In genomic region chr4:148811940-148812339, GRCm38 (mm10) we compare ENCODE assay signal across 9 mouse cellular contexts. TPM values are rescaled to one million over a fixed set of nuclear protein-coding genes. Genes with fewer than 3 reads are reported as not detected.
DNase-seq lines count a peak whose midpoint lies in the region; ATAC-seq and TF ChIP-seq lines count a peak whose summit lies in the region.
"Had no signal": no experiment of that assay in that cellular context is flagged by ENCODE, and none has a peak within 500 bp of the region (broad histone marks: within the 10 kb centered on the region; RNA-seq: fewer than 3 reads in every experiment).

No protein-coding gene starts in this region.

- peak overlapping the region; percentile 40 for H3K4me2 ChIP-seq in hindbrain, postnatal 0 days (ENCODE audit: low read depth, low read length)
- H3K4me2 ChIP-seq in limb, embryonic 14.5 days (replicated peaks; ENCODE audit: low read depth, low read length, severe bottlenecking) = no peak overlapping the region
- H3K4me2 ChIP-seq in neural tube, embryonic 15.5 days = peak overlapping the region; percentile 50
- H3K4me2 ChIP-seq: embryonic facial prominence, embryonic 13.5 days had no signal

- whole genome bisulfite sequencing in cerebellum, adult 2 months = 3% methylated on average over 10 of the region's 10 CpGs
- WGBS in hindbrain, postnatal 0 days = 4% methylated on average over 9 of the region's 10 CpGs
- 39% methylated on average over 10 of the region's 10 CpGs for WGBS in limb, embryonic 14.5 days
- 15% methylated on average over 10 of the region's 10 CpGs for WGBS in neural tube, embryonic 15.5 days

- TF ChIP-seq POLR2A in cerebellum, adult 2 months (IDR thresholded peaks at IDR 0.05; ENCODE audit: borderline replicate concordance, insufficient read depth, low read length) = no peak
- no peak for TF ChIP-seq POLR2A in limb, embryonic 14.5 days (IDR thresholded peaks at IDR 0.05; ENCODE audit: borderline replicate concordance, extremely low read depth, insufficient read depth, insufficient read length)

- H3K36me3 ChIP-seq in hindbrain, postnatal 0 days (ENCODE audit: insufficient read depth, low read length) = no peaks in the 10 kb centered on the region
- no peaks in the 10 kb centered on the region for H3K36me3 ChIP-seq in limb, embryonic 14.5 days (ENCODE audit: control insufficient read depth, insufficient read depth, low read length)
- H3K36me3 ChIP-seq in neural tube, embryonic 15.5 days = no peaks in the 10 kb centered on the region
- H3K36me3 ChIP-seq: embryonic facial prominence, embryonic 13.5 days had no signal

- H3K9me3 ChIP-seq in hindbrain, postnatal 0 days (ENCODE audit: low read length) = no peaks in the 10 kb centered on the region
- no peaks in the 10 kb centered on the region for H3K9me3 ChIP-seq in limb, embryonic 14.5 days (ENCODE audit: control insufficient read depth, low read length)
- H3K9me3 ChIP-seq in neural tube, embryonic 15.5 days (replicated peaks) = no peaks in the 10 kb centered on the region
- H3K9me3 ChIP-seq: embryonic facial prominence, embryonic 13.5 days had no signal

- peak; percentile 83 for ATAC-seq in hindbrain, postnatal 0 days
- peak; percentile 55; the same call in 1 of the 2 replicates for ATAC-seq in limb, embryonic 14.5 days (ENCODE audit: low FRiP score, low read depth)
- peak; percentile 58; the same call in 1 of the 2 replicates for ATAC-seq in neural tube, embryonic 15.5 days (ENCODE audit: low FRiP score)

- intact Hi-C loops in gastrocnemius, adult 2 months (cut with DNase I) = loop anchor here (2.0 to 5.0 kb wide), 3 partner anchors 40 to 235 kb away; no protein-coding TSS in a partner anchor

- peaks cover 2% of the 10 kb centered on the region; the same call in 1 of the 2 replicates for H3K27me3 ChIP-seq in cerebellum, adult 2 months (ENCODE audit: control insufficient read depth, insufficient read depth, low read length)
- peaks cover 10% of the 10 kb centered on the region for H3K27me3 ChIP-seq in hindbrain, postnatal 0 days (ENCODE audit: insufficient read depth, low read length)
- peaks cover 46% of the 10 kb centered on the region for H3K27me3 ChIP-seq in limb, embryonic 14.5 days (ENCODE audit: control insufficient read depth, insufficient read depth, low read length)
- peaks cover 55% of the 10 kb centered on the region for H3K27me3 ChIP-seq in neural tube, embryonic 15.5 days (replicated peaks)

- TF ChIP-seq CTCF in cerebellum, adult 2 months (IDR thresholded peaks at IDR 0.05; ENCODE audit: borderline replicate concordance, insufficient read depth, low read depth, low read length) = peak; percentile 23; the same call in 1 of the 2 replicates
- peak; percentile 67 for TF ChIP-seq CTCF in gastrocnemius, adult 2 months (IDR thresholded peaks at IDR 0.05)
- TF ChIP-seq CTCF in hindbrain, postnatal 0 days (IDR thresholded peaks at IDR 0.05; ENCODE audit: low read depth) = peak; percentile 73

- DNase-seq in adrenal gland, adult (ENCODE audit: inconsistent age in 2 of 2, low spot score in 1 of 2) = peak; percentile 25 to 66
- DNase-seq in adrenal gland, adult 2 months = no peak
- peak; percentile 45 to 56 for DNase-seq in cerebellum, adult 2 months
- peak; percentile 85 for DNase-seq in gastrocnemius, adult 2 months
- peak; percentile 90 for DNase-seq in hindbrain, postnatal 0 days (ENCODE audit: low spot score)
- peak; percentile 51 for DNase-seq in limb, embryonic 14.5 days (ENCODE audit: low spot score)
- DNase-seq in B cell, adult 2 months = no peak

- H3K9ac ChIP-seq in hindbrain, postnatal 0 days (replicated peaks; ENCODE audit: low read length) = no peak overlapping the region
- H3K9ac ChIP-seq in limb, embryonic 14.5 days (ENCODE audit: low read depth, low read length, severe bottlenecking) = no peak overlapping the region
- H3K9ac ChIP-seq in neural tube, embryonic 15.5 days (replicated peaks) = peak overlapping the region; percentile 32
- H3K9ac ChIP-seq: embryonic facial prominence, embryonic 13.5 days had no signal

- 0 out of 2 replicates have a peak, but pooled peaks cover 3% of the 10 kb centered on the region for H3K4me1 ChIP-seq in cerebellum, adult 2 months (ENCODE audit: control insufficient read depth, insufficient read depth, low read length)
- H3K4me1 ChIP-seq in hindbrain, postnatal 0 days (ENCODE audit: insufficient read depth, low read length) = peaks cover 12% of the 10 kb centered on the region
- H3K4me1 ChIP-seq in limb, embryonic 14.5 days (ENCODE audit: control insufficient read depth, insufficient read depth, low read length) = peaks cover 9% of the 10 kb centered on the region
- H3K4me1 ChIP-seq in neural tube, embryonic 15.5 days = peaks cover 63% of the 10 kb centered on the region

- no peak overlapping the region for H3K27ac ChIP-seq in cerebellum, adult 2 months (ENCODE audit: insufficient read depth, low read length)
- H3K27ac ChIP-seq in gastrocnemius, adult 2 months = peak overlapping the region; percentile 77
- H3K27ac ChIP-seq in hindbrain, postnatal 0 days = no peak overlapping the region
- H3K27ac ChIP-seq in limb, embryonic 14.5 days (replicated peaks; ENCODE audit: low read depth, low read length) = no peak overlapping the region
- peak overlapping the region; percentile 72 for H3K27ac ChIP-seq in neural tube, embryonic 15.5 days (replicated peaks)
- H3K27ac ChIP-seq: embryonic facial prominence, embryonic 13.5 days had no signal

- no peak overlapping the region for H3K4me3 ChIP-seq in cerebellum, adult 2 months (replicated peaks; ENCODE audit: insufficient read depth, low read depth, low read length)
- peak overlapping the region; percentile 51 for H3K4me3 ChIP-seq in gastrocnemius, adult 2 months
- H3K4me3 ChIP-seq in hindbrain, postnatal 0 days (ENCODE audit: low read length) = no peak overlapping the region
- no peak overlapping the region for H3K4me3 ChIP-seq in limb, embryonic 14.5 days (replicated peaks; ENCODE audit: low read length)
- H3K4me3 ChIP-seq in neural tube, embryonic 15.5 days (replicated peaks) = peak overlapping the region; percentile 13; the same call in 1 of the 2 replicates
- H3K4me3 ChIP-seq: embryonic facial prominence, embryonic 13.5 days had no signal

RNA-seq across cellular contexts. Expression of gene Casz1, which starts 7.7 kb away (rescaled TPM):
- total RNA-seq in adrenal gland, adult 2 months (2021) = 1 to 10 TPM; 4.3 to 7.4 TPM
- polyA plus RNA-seq in adrenal gland, adult 2 months (2012; rRNA removed) = 5.5 and 7.9 TPM in 2 replicates
- 1.4 and 1.5 TPM in 2 replicates for polyA plus RNA-seq in cerebellum, adult 2 months (2012; rRNA removed)
- 10 to 100 TPM; 31.2 to 41.3 TPM for total RNA-seq in gastrocnemius, adult 2 months (2021)
- 6.3 and 7.2 TPM in 2 replicates for total RNA-seq in hindbrain, postnatal 0 days (2014; rRNA removed)
- polyA plus RNA-seq in hindbrain, postnatal 0 days (2015; fragmentation: Nextera tagmentation; extraction: Ambion mirVana) = 2.3 and 3.2 TPM in 2 replicates
- 7.4 and 9.2 TPM in 2 replicates for polyA plus RNA-seq in limb, embryonic 14.5 days (2012; rRNA removed)
- 5.2 and 5.5 TPM in 2 replicates for polyA plus RNA-seq in limb, embryonic 14.5 days (2014; fragmentation: Nextera tagmentation; extraction: Ambion mirVana)
- 11.0 and 12.3 TPM in 2 replicates for polyA plus RNA-seq in neural tube, embryonic 15.5 days (2015; fragmentation: Nextera tagmentation; extraction: Ambion mirVana)

Comparison
In these comparisons a context has a peak if more than half of its experiments do, and no peak if none do; other contexts are left out.
1. DNase-seq: peak in adrenal gland, adult (2 of 2), cerebellum, adult 2 months (2 of 2), gastrocnemius, adult 2 months (single experiment), hindbrain, postnatal 0 days (single experiment) and limb, embryonic 14.5 days (single experiment); none in adrenal gland, adult 2 months (single experiment) and B cell, adult 2 months (0 of 2).
2. H3K27ac ChIP-seq: peak in gastrocnemius, adult 2 months (single experiment) and neural tube, embryonic 15.5 days (single experiment); none in cerebellum, adult 2 months (single experiment), hindbrain, postnatal 0 days (single experiment) and limb, embryonic 14.5 days (single experiment).
3. H3K4me3 ChIP-seq: peak in gastrocnemius, adult 2 months (single experiment) and neural tube, embryonic 15.5 days (single experiment); none in cerebellum, adult 2 months (single experiment), hindbrain, postnatal 0 days (single experiment) and limb, embryonic 14.5 days (single experiment).
4. CTCF ChIP-seq: peak in every context shown above with its lines; median percentile 73 in hindbrain, postnatal 0 days; 67 in gastrocnemius, adult 2 months; 23 in cerebellum, adult 2 months.
5. Peak in every context shown above with its lines, with median percentiles within 50 percentile points of each other: ATAC-seq.